Mouse (Mus musculus) heart, adult 2 months (tissue): Measurements from ENCODE around the gene Acd. TPM values are rescaled to one million over a fixed set of nuclear protein-coding genes. Genes with fewer than 3 reads are reported as not detected.
A peak's percentile ranks its signal among the peaks of the same experiment; 100 is the strongest.

Source experiments
- DNase-seq, 2 experiments: peaks; one replicate each; pipeline ENCODE4 v3.0.0; 2021
- H3K27ac ChIP-seq: fragments of 200-600 bp; 2 replicates; pipeline ENCODE4 v1.8.1; 2022
- H3K27me3 ChIP-seq: fragments of 200-500 bp; 2 replicates; pipeline ENCODE4 v1.6.1; 2012; ENCODE audit warnings: mild to moderate bottlenecking, low read length, inconsistent platforms, mixed read lengths; ENCODE audit not compliant: control insufficient read depth, insufficient read depth
- H3K36me3 ChIP-seq: fragments of 200-500 bp; 2 replicates; pipeline ENCODE4 v1.6.1; 2012; ENCODE audit warnings: low read length, inconsistent platforms; ENCODE audit not compliant: control insufficient read depth, insufficient read depth
- H3K4me1 ChIP-seq: fragments of 200-500 bp; 2 replicates; pipeline ENCODE4 v1.6.1; 2011; ENCODE audit warnings: low read length; ENCODE audit not compliant: control insufficient read depth, insufficient read depth
- H3K4me3 ChIP-seq: fragments of 200-600 bp; 2 replicates; pipeline ENCODE4 v1.8.1; 2022
- H3K79me2 ChIP-seq: fragments of 200-500 bp; replicated peaks from 2 replicates; pipeline ENCODE4 v1.6.1; 2012; ENCODE audit warnings: mild to moderate bottlenecking, inconsistent platforms, low read length, moderate library complexity, mixed read lengths; ENCODE audit not compliant: control insufficient read depth, insufficient read depth
- H3K9ac ChIP-seq: fragments of 200-500 bp; 2 replicates; pipeline ENCODE4 v1.6.1; 2012; ENCODE audit warnings: low read depth, mild to moderate bottlenecking, control low read depth, inconsistent platforms, low read length, mixed read lengths
- CTCF ChIP-seq: fragments of 200-600 bp; IDR thresholded peaks from 2 replicates; pipeline ENCODE4 v1.8.1; 2022; ENCODE audit warnings: antibody characterized with exemption, mild to moderate bottlenecking, moderate library complexity
- EP300 ChIP-seq: fragments of 200-500 bp; IDR thresholded peaks from 2 replicates; pipeline ENCODE4 v1.6.1; 2011; ENCODE audit warnings: low read depth, low read length, control low read depth; ENCODE audit not compliant: insufficient read depth
- POLR2A ChIP-seq: fragments of 200-500 bp; IDR thresholded peaks from 2 replicates; pipeline ENCODE4 v1.6.1; 2011; ENCODE audit warnings: mild to moderate bottlenecking, low read depth, low read length, control low read depth; ENCODE audit not compliant: insufficient read depth
- WGBS: fragments of 180-500 bp; shearing (Covaris S2); methylation state at CpG from one replicate; pipeline ENCODE4 v1.1.7; 2018; 5-methylcytosine and 5-hydroxymethylcytosine counted together
- intact Hi-C: fragments of 180-260 bp; cut with DNase I; formaldehyde crosslinking; loops from one replicate; pipeline ENCODE4 v1.15.1; 2025
- polyA plus RNA-seq: library from polyadenylated mRNA; depleted of rRNA; stranded (reverse); fragments of >200 nt; gene quantifications from 2 replicates; pipeline ENCODE4 v1.2.3, GENCODE M21; 2012
- total RNA-seq, 2 experiments: library from RNA; stranded (reverse); gene quantifications; 2 replicates each; pipeline ENCODE4 v1.2.3; 2021

Gene Acd
- total and polyA plus RNA-seq, 3 experiments = 10.0 to 19.7 (median 11.1) TPM

DNA sequence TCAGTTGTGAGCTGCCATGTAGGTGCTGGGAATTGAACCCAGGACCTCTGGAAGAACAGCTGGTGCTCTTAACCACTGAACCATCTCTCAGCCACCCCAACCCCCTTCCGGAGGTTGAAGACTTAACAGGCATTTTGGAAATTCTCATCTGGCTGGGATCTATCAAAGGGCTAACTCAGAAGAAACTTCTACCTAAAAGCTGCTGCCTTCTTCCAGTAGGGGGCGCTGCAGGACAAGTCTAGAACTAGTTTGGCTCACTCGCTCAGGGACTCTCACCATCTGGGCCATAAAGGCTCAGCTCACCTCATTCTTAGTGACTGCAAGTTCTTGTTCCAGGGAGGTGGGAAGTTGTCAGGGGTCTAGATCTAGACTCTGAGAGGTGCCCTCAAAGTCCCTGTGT is 13.2 kb upstream of the Acd start:
- TF ChIP-seq EP300 (peak; percentile 87), POLR2A (0 out of 2 replicates have a peak, but pooled peaks have one; percentile 12), CTCF (peak; percentile 89)
- intact Hi-C loops = loop anchor here (1.0 to 5.0 kb wide), 6 partner anchors 43 to 308 kb away; partner anchors contain the start of genes Cenpt, Gfod2, Ranbp10 and Tsnaxip1
- H3K36me3 ChIP-seq = no peaks in the 10 kb centered on the region
- peak overlapping the region; percentile 69 for H3K27ac ChIP-seq
- H3K4me1 ChIP-seq = peaks cover 3% of the 10 kb centered on the region; the same call in 1 of the 2 replicates
- no peak overlapping the region for H3K9ac ChIP-seq
- WGBS = 6% methylated on average over 3 of the region's 3 CpGs
- no peaks in the 10 kb centered on the region for H3K79me2 ChIP-seq
- no peak overlapping the region for H3K4me3 ChIP-seq
- peak; percentile 82 to 89 for DNase-seq
- no peaks in the 10 kb centered on the region for H3K27me3 ChIP-seq

DNA sequence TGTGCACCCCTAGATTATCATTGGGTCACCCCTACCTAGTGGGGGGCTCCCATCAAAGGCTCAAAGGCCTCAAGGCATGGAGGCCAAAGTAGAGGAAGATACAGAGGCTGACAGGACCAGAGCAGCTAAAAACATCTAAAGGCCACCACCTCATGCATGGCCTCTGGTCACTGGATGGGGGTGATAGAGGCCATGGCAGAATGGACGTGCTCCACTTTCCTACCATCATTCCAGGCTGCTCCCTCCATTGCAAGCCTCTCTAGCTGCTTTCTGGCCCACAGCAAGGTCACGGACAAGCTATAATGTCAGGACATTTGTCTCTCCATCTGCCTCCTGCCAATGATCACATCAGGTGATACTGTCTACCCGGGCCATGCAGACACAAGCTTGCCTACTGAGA is 11.4 kb upstream of the Acd start:
- Histone ChIP-seq H3K27ac (no peak overlapping the region), H3K79me2 (no peaks in the 10 kb centered on the region), H3K9ac (no peak overlapping the region), H3K27me3 (no peaks in the 10 kb centered on the region), H3K36me3 (no peaks in the 10 kb centered on the region), H3K4me3 (no peak overlapping the region), H3K4me1 (peaks cover 4% of the 10 kb centered on the region)
- no peak for DNase-seq
- TF ChIP-seq CTCF = no peak
- no peak for TF ChIP-seq EP300
- TF ChIP-seq POLR2A = no peak
- intact Hi-C loops = loop anchor here (5.0 kb wide), 2 partner anchors 45 to 140 kb away; partner anchors contain the start of genes Cenpt and Gfod2
- WGBS = 79% methylated on average over 3 of the region's 3 CpGs

DNA sequence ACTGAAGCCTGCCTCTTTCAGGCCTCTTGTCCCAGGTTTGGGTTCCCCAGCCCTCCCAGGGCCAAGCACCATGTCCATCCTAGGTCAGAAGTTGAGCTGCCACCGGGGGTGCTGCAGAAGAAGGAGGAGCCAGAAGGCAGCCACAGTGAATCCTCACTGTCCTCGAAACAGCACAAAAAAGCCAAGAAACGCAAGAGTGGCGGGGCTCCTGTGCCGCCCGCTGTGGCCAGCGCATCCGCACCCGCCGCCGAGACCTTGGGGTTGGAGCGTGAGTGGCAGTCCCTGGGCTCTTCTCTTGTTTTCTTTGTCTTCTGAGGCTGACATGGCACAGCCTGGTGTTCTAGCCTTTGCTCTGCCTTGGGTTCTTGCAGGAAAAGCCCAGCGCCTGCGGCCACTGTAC is 8.4 kb upstream of the Acd start:
- intact Hi-C loops = no loop called here
- no peak for TF ChIP-seq CTCF
- TF ChIP-seq EP300 = no peak
- no peak for TF ChIP-seq POLR2A
- H3K36me3 ChIP-seq = no peaks in the 10 kb centered on the region
- H3K79me2 ChIP-seq = no peaks in the 10 kb centered on the region
- no peak for DNase-seq
- H3K27me3 ChIP-seq = no peaks in the 10 kb centered on the region
- 72% methylated on average over 14 of the region's 14 CpGs for WGBS
- no peak overlapping the region for H3K4me3 ChIP-seq
- peaks cover 1% of the 10 kb centered on the region; the same call in 1 of the 2 replicates for H3K4me1 ChIP-seq
- H3K9ac ChIP-seq = no peak overlapping the region
- no peak overlapping the region for H3K27ac ChIP-seq

DNA sequence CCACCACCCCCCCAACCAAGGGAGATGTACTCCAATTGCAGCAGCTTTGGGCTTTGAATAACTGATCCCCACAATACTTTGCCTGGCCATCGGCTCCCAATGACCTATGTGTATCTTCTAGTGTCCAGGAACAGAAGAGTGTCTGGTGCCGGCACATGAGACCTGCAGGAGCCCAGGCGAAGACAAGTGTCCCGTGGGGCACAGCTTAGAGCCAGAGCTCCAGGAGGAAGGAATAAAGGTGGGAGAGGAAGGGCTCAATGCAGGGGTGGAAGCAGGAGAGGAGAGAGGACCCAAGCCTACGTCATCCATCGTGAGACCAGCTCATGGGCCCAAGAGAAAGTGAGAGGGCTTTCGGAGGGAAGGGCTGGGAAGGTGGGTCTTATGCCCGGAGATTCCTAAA is 7.8 kb upstream of the Acd start:
- intact Hi-C loops = no loop called here
- Histone ChIP-seq H3K27ac (no peak overlapping the region), H3K4me3 (no peak overlapping the region), H3K27me3 (no peaks in the 10 kb centered on the region), H3K79me2 (no peaks in the 10 kb centered on the region), H3K36me3 (no peaks in the 10 kb centered on the region), H3K4me1 (peaks cover 1% of the 10 kb centered on the region; the same call in 1 of the 2 replicates), H3K9ac (no peak overlapping the region)
- WGBS = 92% methylated on average over 8 of the region's 8 CpGs
- no peak for TF ChIP-seq CTCF
- TF ChIP-seq POLR2A = no peak
- no peak for TF ChIP-seq EP300
- DNase-seq = no peak

DNA sequence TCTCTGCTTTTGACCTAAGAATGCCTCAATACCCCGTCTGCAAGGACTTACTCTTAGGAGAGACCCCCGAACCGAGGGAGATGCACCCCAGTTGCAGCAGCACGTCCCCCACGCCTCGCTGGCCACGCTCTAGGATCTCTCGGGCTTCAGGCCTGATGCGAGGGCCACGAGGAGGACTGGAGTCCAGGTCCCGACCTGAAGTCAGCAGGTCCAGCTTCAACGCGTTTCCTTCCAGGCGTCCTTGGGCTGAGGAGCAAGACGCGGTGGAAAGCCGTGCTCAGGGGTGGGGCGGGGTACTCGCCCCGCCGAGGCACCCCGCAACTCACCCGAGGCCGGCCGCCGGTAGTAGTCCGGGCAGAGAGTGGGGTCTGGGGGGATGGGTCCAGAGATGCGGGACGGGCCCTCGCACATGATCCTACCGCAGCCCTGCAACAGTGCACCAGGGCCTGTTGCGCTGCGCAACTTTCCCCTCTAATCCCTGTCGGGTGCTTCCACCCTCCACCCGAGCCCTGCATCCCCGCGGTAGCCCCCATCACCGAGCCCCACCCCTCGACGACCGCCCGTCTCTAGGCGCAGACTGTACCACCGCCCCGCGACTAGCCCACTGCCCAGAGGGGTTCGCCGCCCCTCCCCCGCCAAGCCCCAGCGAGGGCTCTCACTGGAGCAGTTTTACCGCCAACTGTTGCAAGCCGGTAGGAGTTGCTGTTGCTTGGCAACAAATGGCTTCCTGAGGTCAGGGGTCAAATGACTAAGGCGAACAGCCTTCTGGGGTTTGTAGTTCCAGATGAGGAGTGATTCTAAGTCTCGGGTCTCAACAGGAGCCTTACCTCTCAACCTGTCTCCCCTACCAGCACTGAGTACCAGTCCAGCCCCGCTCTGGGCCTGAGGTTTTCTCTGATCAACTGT is 6.8 kb upstream of the Acd start, which contains the start of the genes 4933405L10Rik and Enkd1:
Gene 4933405L10Rik, plus strand, starts transcription at position 158 of the 906 bp plus-strand sequence.
Gene Enkd1, minus strand, starts transcription at position 713 of the 906 bp plus-strand sequence.
- peak within 1 kb of the TSS; percentile 76 for H3K4me3 ChIP-seq
- no peak for TF ChIP-seq EP300
- TF ChIP-seq POLR2A = no peak
- TF ChIP-seq CTCF = no peak
- H3K36me3 ChIP-seq = no peaks in the 10 kb centered on the region
- H3K27ac ChIP-seq = no peak within 1 kb of the TSS
- H3K4me1 ChIP-seq = peaks cover 1% of the 10 kb centered on the region; the same call in 1 of the 2 replicates
- peak within 1 kb of the TSS; percentile 34 for H3K9ac ChIP-seq
- intact Hi-C loops = no loop called here
- no peaks in the 10 kb centered on the region for H3K27me3 ChIP-seq
- DNase-seq = peak; percentile 81 to 85
- WGBS = 1% methylated on average over 55 of the region's 55 CpGs
- no peaks in the 10 kb centered on the region for H3K79me2 ChIP-seq

DNA sequence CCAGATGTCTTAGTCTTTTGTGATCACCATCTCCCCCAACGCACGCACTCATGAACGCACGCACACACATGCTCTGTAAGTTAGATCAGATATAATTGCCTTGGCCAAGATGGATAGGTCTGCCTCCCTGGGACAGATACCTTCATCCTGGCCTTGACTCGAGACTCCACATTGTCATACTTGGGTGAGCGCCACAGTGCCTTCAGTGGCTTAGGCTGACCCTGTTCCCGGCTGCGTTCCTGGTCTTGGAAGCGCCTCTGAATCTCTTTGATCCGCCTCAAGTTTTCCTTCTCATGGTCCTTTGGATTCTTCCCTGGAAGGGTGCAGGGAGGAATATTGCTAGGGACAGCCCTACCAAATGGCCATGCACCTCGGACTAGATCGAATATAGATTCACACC is 5.5 kb upstream of the Acd start:
- intact Hi-C loops = no loop called here
- Histone ChIP-seq H3K9ac (no peak overlapping the region), H3K4me3 (no peak overlapping the region), H3K27ac (no peak overlapping the region), H3K79me2 (no peaks in the 10 kb centered on the region), H3K4me1 (peaks cover 4% of the 10 kb centered on the region), H3K27me3 (no peaks in the 10 kb centered on the region), H3K36me3 (no peaks in the 10 kb centered on the region)
- 85% methylated on average over 12 of the region's 12 CpGs for WGBS
- TF ChIP-seq CTCF = no peak
- TF ChIP-seq EP300 = no peak
- no peak for TF ChIP-seq POLR2A
- no peak for DNase-seq
